Mouse (Mus musculus) lung, embryonic 16.5 days (tissue): Measurements from ENCODE around the gene 2310022A10Rik. TPM values are rescaled to one million over a fixed set of nuclear protein-coding genes. Genes with fewer than 3 reads are reported as not detected.
A peak's percentile ranks its signal among the peaks of the same experiment; 100 is the strongest.

Experiments used
- ATAC-seq: fragments of 200-750 bp; cut with Nextera tagmentation; 2 replicates; pipeline ENCODE4 v1.8.0; 2017; ENCODE audit warnings: low read depth, mild to moderate bottlenecking, moderate library complexity
- H3K27ac ChIP-seq: fragments of 300-500 bp; sonication (generic); 2 replicates; pipeline ENCODE4 v1.5.1; 2014; ENCODE audit warnings: mild to moderate bottlenecking, control low read depth, low read length
- H3K27me3 ChIP-seq: fragments of 300-500 bp; sonication (generic); 2 replicates; pipeline ENCODE4 v1.6.1; 2014; ENCODE audit warnings: low read depth, low read length, mixed read lengths; ENCODE audit not compliant: control insufficient read depth, insufficient read depth
- H3K36me3 ChIP-seq: fragments of 300-500 bp; sonication (generic); 2 replicates; pipeline ENCODE4 v1.6.1; 2014; ENCODE audit warnings: low read length; ENCODE audit not compliant: control insufficient read depth, insufficient read depth
- H3K4me1 ChIP-seq: fragments of 300-500 bp; sonication (generic); replicated peaks from 2 replicates; pipeline ENCODE4 v1.6.1; 2014; ENCODE audit warnings: low read length, mixed read lengths; ENCODE audit not compliant: control insufficient read depth, insufficient read depth
- H3K4me2 ChIP-seq: fragments of 300-500 bp; sonication (generic); 2 replicates; pipeline ENCODE4 v1.6.1; 2014; ENCODE audit warnings: low read depth, low read length, control low read depth
- H3K4me3 ChIP-seq: fragments of 300-500 bp; sonication (generic); 2 replicates; pipeline ENCODE4 v1.5.1; 2014; ENCODE audit warnings: mild to moderate bottlenecking, low read length, control low read depth
- H3K9ac ChIP-seq: fragments of 300-500 bp; sonication (generic); 2 replicates; pipeline ENCODE4 v1.6.1; 2014; ENCODE audit warnings: low read length, control low read depth
- H3K9me3 ChIP-seq: fragments of 300-500 bp; sonication (generic); 2 replicates; pipeline ENCODE4 v1.6.1; 2016; ENCODE audit warnings: low read length; ENCODE audit not compliant: control insufficient read depth
- WGBS: fragments of 180-500 bp; shearing (Covaris S2); extraction: QIAGEN DNeasy Blood & Tissue Kit; methylation state at CpG from one replicate; pipeline ENCODE4 v1.1.7; 2014; 5-methylcytosine and 5-hydroxymethylcytosine counted together
- polyA plus RNA-seq: library from polyadenylated mRNA; unstranded; fragments of >200 nt; fragmentation: Nextera tagmentation; extraction: Ambion mirVana; gene quantifications from 2 replicates; pipeline ENCODE4 v1.2.1, GENCODE M21; 2015

The 2310022A10Rik gene
- polyA plus RNA-seq, 1 experiment from 2014 or later = 24.9 TPM

DNA sequence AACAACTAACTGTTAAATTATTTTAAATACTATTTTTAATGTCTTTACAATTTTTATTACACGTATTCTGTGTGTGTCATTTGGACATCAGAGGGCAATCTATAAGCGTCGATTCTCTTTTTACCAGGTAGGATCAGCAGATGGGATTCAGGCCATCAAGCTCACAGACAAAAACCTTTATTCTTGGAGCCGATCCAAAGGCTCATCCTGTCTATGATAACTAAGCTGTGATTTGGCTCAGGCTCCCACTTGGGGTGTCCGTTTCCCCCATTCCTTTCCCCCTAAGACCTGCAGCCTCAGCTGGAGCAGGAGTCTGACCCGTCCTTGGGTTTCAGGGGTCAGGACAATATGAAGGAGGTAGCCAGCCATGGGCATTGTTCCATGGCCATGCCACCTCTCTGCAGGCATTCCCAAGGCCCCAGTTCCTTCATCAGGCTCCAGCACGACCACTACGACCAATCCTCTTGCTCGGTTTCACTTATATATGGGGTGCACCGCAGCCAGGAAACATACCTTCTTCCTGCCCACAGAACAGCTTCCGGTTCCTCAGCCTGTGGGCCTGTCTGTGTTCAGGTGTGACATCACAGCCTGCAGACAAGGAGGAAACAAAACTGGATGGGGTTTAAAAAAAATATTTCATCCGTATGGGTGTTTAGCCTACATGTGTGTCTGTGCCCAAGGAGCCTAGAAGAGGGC, 8.2 kb upstream of the 2310022A10Rik start:
- no peak overlapping the region for H3K27ac ChIP-seq
- 67% methylated on average over 12 of the region's 12 CpGs for WGBS
- H3K9ac ChIP-seq = no peak overlapping the region
- H3K4me3 ChIP-seq = no peak overlapping the region
- H3K9me3 ChIP-seq = no peaks in the 10 kb centered on the region
- no peaks in the 10 kb centered on the region; the same call in 1 of the 2 replicates for H3K36me3 ChIP-seq
- H3K4me2 ChIP-seq = no peak overlapping the region
- H3K4me1 ChIP-seq = peaks cover 2% of the 10 kb centered on the region; the same call in 1 of the 2 replicates
- H3K27me3 ChIP-seq = no peaks in the 10 kb centered on the region
- ATAC-seq = no peak

DNA sequence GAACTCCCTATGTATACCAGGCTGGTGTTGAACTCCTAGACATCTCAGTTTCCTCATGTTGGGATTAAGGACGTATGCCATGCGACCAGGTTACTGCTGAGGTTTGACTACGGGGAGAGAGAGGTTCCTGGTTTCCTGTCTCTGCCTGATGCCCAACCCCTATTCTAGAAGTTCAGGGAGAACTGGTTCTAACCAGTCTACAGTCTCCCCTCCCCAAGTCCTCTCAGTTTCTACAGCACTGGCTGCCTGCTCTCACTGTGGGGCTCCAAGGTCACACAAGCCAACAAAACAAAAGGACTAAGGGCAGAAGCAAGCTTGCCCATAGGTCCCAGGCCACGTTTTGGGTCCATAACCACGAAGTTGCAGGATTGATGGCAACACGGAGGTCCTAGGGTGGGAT, 3.4 kb upstream of the 2310022A10Rik start:
- Histone ChIP-seq H3K9me3 (no peaks in the 10 kb centered on the region), H3K27me3 (no peaks in the 10 kb centered on the region), H3K4me3 (no peak overlapping the region), H3K4me2 (no peak overlapping the region), H3K36me3 (no peaks in the 10 kb centered on the region), H3K27ac (no peak overlapping the region), H3K9ac (no peak overlapping the region), H3K4me1 (peaks cover 12% of the 10 kb centered on the region)
- 70% methylated on average over 6 of the region's 6 CpGs for WGBS
- ATAC-seq = no peak

DNA sequence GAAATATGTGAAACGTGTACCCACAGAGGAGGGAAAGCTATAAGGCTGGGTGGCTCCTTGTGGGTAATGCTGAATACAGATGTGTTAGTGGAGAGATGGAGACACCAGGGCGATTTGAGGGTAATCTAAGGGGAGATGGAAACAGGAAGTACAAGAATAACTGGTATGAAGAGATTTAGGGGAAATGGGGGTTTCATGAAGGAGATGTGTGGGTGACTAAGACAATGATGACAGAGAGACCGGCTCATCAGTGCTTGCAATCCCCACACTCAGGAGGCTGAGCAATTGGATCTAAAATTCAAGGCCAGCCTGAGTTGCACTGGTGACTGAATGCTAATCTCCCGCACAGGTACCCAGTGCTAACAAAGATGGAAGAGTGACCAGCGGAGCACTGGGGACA, 963 bp upstream of the 2310022A10Rik start:
- Histone ChIP-seq H3K9ac (peak overlapping the region; percentile 73), H3K4me2 (peak overlapping the region; percentile 88), H3K4me1 (peaks cover 12% of the 10 kb centered on the region), H3K36me3 (peaks cover 2% of the 10 kb centered on the region; the same call in 1 of the 2 replicates), H3K9me3 (no peaks in the 10 kb centered on the region), H3K27ac (no peak overlapping the region), H3K27me3 (no peaks in the 10 kb centered on the region), H3K4me3 (peak overlapping the region; percentile 64)
- ATAC-seq = no peak
- 38% methylated on average over 5 of the region's 5 CpGs for WGBS

DNA sequence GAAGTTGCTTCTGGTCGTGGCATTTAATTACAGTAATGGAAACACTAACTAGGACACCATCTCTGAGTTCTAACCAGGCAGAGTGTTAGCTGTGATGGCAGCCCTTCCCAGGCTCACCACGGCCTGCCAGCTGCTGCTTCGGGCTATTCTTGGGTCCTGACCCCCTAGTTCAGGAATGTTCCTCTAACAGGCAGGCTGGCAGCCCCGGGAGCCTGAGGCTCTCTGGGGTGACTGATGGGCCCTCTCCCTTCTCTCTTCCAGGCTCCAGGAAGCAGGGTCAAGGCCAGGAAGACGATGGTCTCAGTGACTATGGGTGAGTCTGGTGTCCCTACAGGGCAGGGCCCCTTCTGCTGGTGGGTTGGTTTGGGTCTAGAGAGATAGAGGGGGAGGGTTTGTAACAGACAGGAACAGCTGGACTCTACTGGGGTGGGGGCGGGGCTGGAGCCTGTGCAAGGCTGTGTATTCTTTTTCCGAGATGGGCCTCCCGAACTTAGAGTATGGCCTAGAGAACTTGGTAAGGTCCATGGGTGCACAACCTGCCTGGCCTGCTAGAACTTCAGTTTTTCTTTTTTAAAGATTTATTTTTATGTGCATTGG, 7.4 kb downstream of the 2310022A10Rik start:
- peaks cover 25% of the 10 kb centered on the region for H3K36me3 ChIP-seq
- H3K4me2 ChIP-seq = no peak overlapping the region
- H3K4me1 ChIP-seq = no peaks in the 10 kb centered on the region
- no peak overlapping the region for H3K9ac ChIP-seq
- H3K27me3 ChIP-seq = no peaks in the 10 kb centered on the region
- 54% methylated on average over 8 of the region's 8 CpGs for WGBS
- ATAC-seq = no peak
- H3K27ac ChIP-seq = no peak overlapping the region
- no peaks in the 10 kb centered on the region for H3K9me3 ChIP-seq
- H3K4me3 ChIP-seq = no peak overlapping the region

DNA sequence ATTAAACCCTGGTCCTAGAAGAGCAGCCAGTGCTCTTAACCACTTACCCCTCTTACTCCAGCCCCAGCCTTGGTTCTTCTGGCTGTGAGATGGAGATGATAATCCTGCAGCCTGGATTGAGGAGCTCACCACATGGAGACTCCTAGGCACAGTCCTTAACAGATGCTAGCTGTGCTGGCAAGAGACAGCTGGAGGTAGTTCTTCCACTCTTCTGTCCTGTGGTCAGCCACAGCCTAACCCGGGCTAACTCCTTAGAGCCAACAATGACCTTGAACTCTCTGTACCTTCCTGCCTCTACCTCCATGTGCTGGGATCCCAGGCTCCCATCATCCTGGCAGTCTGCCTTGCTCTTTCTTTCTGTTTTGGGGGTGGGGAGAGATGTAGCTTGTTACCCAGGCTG, 7.9 kb downstream of the 2310022A10Rik start:
- Histone ChIP-seq H3K9me3 (no peaks in the 10 kb centered on the region), H3K9ac (no peak overlapping the region), H3K36me3 (peaks cover 25% of the 10 kb centered on the region), H3K4me2 (no peak overlapping the region), H3K27ac (no peak overlapping the region), H3K27me3 (no peaks in the 10 kb centered on the region), H3K4me3 (no peak overlapping the region), H3K4me1 (no peaks in the 10 kb centered on the region)
- WGBS = 82% methylated on average over 1 of the region's 1 CpGs
- ATAC-seq = no peak

DNA sequence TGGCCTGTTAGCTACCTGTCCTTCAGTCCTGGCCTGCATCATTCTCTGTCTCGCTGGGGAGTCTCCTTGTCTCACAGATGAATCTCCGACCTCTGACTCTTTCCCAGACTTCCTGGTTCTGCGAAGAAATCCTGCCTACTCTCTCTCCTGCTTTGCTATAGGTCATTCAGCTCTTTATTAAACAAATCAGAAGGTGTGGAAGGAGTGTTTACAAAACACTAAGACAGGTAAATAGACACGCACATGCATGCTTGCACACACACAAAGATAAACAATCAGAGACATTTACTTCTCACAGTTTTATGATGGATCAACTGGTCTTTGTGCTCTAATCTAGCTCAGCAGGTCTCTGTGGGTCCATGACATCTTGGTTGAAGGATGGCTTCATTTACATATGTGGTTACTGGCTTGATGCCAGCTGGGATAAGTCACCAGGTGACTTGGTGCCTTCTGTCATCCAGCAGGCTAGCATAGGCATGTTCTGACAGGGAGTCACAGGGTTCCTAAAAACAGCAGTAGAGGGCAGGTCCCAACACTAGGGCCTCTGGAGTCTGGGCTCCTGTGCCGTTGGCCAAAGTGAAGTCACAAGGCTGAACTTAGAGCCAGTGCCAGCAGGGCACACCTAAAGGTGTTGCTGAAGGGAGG, 16.7 kb downstream of the 2310022A10Rik start:
- Histone ChIP-seq H3K36me3 (peaks cover 37% of the 10 kb centered on the region), H3K27ac (no peak overlapping the region), H3K4me2 (no peak overlapping the region), H3K9me3 (no peaks in the 10 kb centered on the region), H3K9ac (no peak overlapping the region), H3K27me3 (no peaks in the 10 kb centered on the region), H3K4me1 (no peaks in the 10 kb centered on the region), H3K4me3 (no peak overlapping the region)
- WGBS = 72% methylated on average over 5 of the region's 5 CpGs
- no peak for ATAC-seq

DNA sequence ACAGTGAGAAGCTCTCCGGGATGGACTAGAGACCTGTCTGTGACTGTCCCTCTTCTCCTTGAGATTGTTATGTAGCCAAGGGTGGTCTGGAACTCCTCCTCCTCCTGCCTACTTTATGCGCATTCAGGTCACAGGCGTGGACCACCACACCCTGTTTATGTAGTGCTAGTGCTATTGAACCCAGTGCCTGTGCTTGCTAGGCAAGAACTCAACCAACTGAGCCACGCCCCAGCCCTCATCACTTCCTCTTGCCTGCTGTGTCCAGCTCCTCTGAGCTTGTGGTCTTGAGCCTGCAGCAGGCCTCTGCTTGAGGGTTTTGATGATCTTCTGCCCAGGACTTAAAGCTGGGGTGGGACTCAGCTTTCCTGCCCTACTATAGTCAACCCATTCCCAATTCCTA, 19.1 kb downstream of the 2310022A10Rik start:
- no peak overlapping the region for H3K4me2 ChIP-seq
- ATAC-seq = no peak
- no peaks in the 10 kb centered on the region for H3K4me1 ChIP-seq
- no peaks in the 10 kb centered on the region for H3K27me3 ChIP-seq
- peaks cover 39% of the 10 kb centered on the region for H3K36me3 ChIP-seq
- H3K9me3 ChIP-seq = no peaks in the 10 kb centered on the region
- 92% methylated on average over 4 of the region's 4 CpGs for WGBS
- H3K9ac ChIP-seq = no peak overlapping the region
- H3K4me3 ChIP-seq = no peak overlapping the region
- no peak overlapping the region for H3K27ac ChIP-seq

DNA sequence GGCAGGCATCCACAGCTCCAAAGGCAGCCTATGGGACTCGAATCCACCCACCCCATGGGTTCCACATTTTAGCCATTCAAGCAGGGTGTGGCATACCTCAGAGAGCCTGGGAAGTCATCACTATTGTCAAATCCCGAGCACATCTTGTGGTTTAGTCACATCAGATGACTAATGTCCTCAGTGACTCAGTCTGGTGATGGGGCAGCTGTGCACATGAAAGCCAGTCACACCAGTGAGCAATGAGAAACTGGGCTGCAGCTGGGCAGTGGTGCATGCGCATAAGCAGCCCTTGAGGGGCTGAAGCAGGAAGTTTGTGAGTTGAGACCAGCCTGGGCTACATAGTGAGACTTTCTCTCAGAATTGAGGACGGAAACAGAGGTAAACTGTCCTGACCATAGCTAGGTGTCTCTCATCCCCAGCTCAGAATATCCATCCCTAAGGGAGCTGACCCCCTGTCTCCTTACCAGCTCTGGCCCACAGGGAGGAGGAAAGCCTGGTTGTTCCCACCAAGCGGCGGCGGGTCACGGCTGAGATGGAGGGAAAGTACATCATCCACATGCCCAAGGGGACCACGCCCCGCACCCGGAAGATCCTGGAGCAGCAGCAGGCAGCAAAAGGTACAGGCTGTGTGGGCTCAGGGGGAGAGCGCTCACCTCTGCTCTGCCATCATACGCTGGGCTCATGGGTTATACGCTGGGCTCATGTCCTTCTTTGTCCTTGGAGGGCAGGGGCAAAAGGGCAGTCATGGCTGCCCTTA, 21.3 kb downstream of the 2310022A10Rik start:
- WGBS = 88% methylated on average over 14 of the region's 14 CpGs
- no peak overlapping the region for H3K27ac ChIP-seq
- H3K9ac ChIP-seq = no peak overlapping the region
- no peak overlapping the region for H3K4me3 ChIP-seq
- no peaks in the 10 kb centered on the region for H3K27me3 ChIP-seq
- peaks cover 43% of the 10 kb centered on the region for H3K36me3 ChIP-seq
- H3K9me3 ChIP-seq = no peaks in the 10 kb centered on the region
- H3K4me2 ChIP-seq = no peak overlapping the region
- no peak for ATAC-seq
- H3K4me1 ChIP-seq = no peaks in the 10 kb centered on the region

DNA sequence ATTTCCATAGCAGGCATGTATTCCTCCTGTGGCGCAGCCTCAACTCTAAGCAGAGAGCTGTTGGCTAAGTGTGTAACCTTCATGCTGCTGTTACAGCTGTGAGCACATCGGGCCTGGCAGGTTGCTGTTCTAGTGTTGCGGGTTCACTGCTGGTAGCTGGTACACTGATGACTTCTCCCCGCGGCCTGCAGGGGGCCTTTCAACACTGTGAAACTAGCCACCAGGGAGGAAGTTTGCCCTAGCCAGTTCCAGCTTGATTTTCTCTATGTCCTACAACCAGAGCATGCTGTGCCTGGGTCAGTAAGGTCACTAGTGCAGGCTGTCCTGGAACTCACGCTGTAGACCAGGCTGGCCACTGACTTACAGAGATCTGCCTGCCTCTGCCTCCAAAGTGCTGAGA, 23.9 kb downstream of the 2310022A10Rik start:
- Histone ChIP-seq H3K9me3 (no peaks in the 10 kb centered on the region), H3K27ac (no peak overlapping the region), H3K9ac (no peak overlapping the region), H3K27me3 (no peaks in the 10 kb centered on the region), H3K36me3 (peaks cover 52% of the 10 kb centered on the region), H3K4me3 (no peak overlapping the region), H3K4me1 (no peaks in the 10 kb centered on the region), H3K4me2 (no peak overlapping the region)
- WGBS = 69% methylated on average over 6 of the region's 6 CpGs
- no peak for ATAC-seq
